Mouse (Mus musculus): Measurements from ENCODE around the gene Msh2. TPM values are rescaled to one million over a fixed set of nuclear protein-coding genes. Genes with fewer than 3 reads are reported as not detected.

Msh2 gene
- total and polyA plus RNA-seq, 2 experiments from 2014 or later = 29.7 to 47.1 TPM

DNA sequence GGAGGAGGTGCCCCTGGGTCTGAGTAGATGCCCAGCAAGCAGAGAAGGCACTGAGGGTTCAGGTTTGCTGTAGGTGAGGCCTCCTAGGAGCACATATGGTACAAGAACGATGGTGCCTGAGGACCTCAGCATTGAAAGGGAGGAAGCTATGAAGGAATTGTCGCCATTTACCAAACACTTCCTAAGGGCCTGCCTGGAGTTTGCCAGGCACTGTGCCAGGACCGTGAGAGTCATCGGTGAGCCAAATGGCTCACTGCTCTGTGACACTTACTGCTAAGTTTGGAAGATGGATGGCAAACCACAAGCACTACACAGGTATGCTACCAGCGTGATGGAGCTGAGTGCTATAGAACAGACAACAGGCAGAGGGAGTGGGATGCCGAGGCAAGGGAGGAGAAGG, 94.8 kb downstream of the Msh2 start:
- no peak for TF ChIP-seq CTCF (IDR thresholded peaks at IDR 0.05)
- ATAC-seq (ENCODE audit: low FRiP score) (no peak), DNase-seq (ENCODE audit: low spot score) (no peak)
- H3K36me3 ChIP-seq (ENCODE audit: insufficient read depth, low read length) = no peaks in the 10 kb centered on the region
- no peaks in the 10 kb centered on the region for H3K27me3 ChIP-seq (ENCODE audit: insufficient read depth, low read length)
- no peak overlapping the region for H3K4me3 ChIP-seq (ENCODE audit: low read depth, low read length)
- H3K9ac ChIP-seq (replicated peaks; ENCODE audit: low read length, poor library complexity, severe bottlenecking) = no peak overlapping the region
- WGBS = 89% methylated on average over 6 of the region's 6 CpGs
- H3K9me3 ChIP-seq (ENCODE audit: low read length) = no peaks in the 10 kb centered on the region
- no peak overlapping the region for H3K4me2 ChIP-seq (ENCODE audit: low read depth, low read length, poor library complexity, severe bottlenecking)
- no peak overlapping the region for H3K27ac ChIP-seq (ENCODE audit: low read depth, low read length)
- no peaks in the 10 kb centered on the region for H3K4me1 ChIP-seq (ENCODE audit: insufficient read depth, low read length)

DNA sequence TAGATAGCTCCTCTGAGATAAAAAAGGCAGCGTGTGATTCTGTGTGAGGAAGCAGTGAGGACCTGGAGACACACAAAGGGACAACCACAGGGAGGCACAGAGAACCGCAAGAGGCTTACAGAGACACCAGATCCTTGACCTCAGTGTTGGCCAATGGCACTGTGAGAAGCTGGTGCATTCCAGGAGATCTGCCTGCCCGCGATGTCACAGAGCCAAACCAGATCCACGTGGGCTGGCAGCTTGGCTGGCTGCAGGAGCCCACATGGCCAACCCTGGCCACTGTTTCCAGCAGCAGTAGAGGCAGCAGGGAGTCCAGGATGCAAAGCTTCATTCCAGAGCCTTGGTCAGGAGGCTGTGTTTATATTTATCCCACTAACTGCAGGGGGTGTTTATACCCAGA, 98.6 kb downstream of the Msh2 start:
- no peak overlapping the region for H3K9ac ChIP-seq (replicated peaks; ENCODE audit: low read length, poor library complexity, severe bottlenecking)
- H3K4me2 ChIP-seq (ENCODE audit: low read depth, low read length, poor library complexity, severe bottlenecking) = no peak overlapping the region
- TF ChIP-seq CTCF (IDR thresholded peaks at IDR 0.05) = no peak
- no peaks in the 10 kb centered on the region for H3K9me3 ChIP-seq (ENCODE audit: low read length)
- ATAC-seq (ENCODE audit: low FRiP score) (no peak), DNase-seq (ENCODE audit: low spot score) (peak; percentile 50)
- H3K4me3 ChIP-seq (ENCODE audit: low read depth, low read length) = no peak overlapping the region
- WGBS = 52% methylated on average over 5 of the region's 5 CpGs
- no peaks in the 10 kb centered on the region for H3K27me3 ChIP-seq (ENCODE audit: insufficient read depth, low read length)
- no peaks in the 10 kb centered on the region for H3K36me3 ChIP-seq (ENCODE audit: insufficient read depth, low read length)
- no peak overlapping the region for H3K27ac ChIP-seq (ENCODE audit: low read depth, low read length)
- no peaks in the 10 kb centered on the region for H3K4me1 ChIP-seq (ENCODE audit: insufficient read depth, low read length)

GRCm38 (mm10) chr17:87773175-87773574, 101.0 kb downstream of the Msh2 start:
- 78% methylated on average over 3 of the region's 3 CpGs for WGBS
- ATAC-seq (ENCODE audit: low FRiP score) (no peak), DNase-seq (ENCODE audit: low spot score) (no peak)
- H3K4me3 ChIP-seq (ENCODE audit: low read depth, low read length) = no peak overlapping the region
- H3K27me3 ChIP-seq (ENCODE audit: insufficient read depth, low read length) = no peaks in the 10 kb centered on the region
- H3K4me1 ChIP-seq (ENCODE audit: insufficient read depth, low read length) = no peaks in the 10 kb centered on the region
- no peak overlapping the region for H3K27ac ChIP-seq (ENCODE audit: low read depth, low read length)
- no peak overlapping the region for H3K4me2 ChIP-seq (ENCODE audit: low read depth, low read length, poor library complexity, severe bottlenecking)
- no peaks in the 10 kb centered on the region for H3K36me3 ChIP-seq (ENCODE audit: insufficient read depth, low read length)
- H3K9me3 ChIP-seq (ENCODE audit: low read length) = no peaks in the 10 kb centered on the region
- TF ChIP-seq CTCF (IDR thresholded peaks at IDR 0.05) = peak; percentile 56
- no peak overlapping the region for H3K9ac ChIP-seq (replicated peaks; ENCODE audit: low read length, poor library complexity, severe bottlenecking)

Other genes with a start within 250 kb of the Msh2 start
- gene Stpg4, start 244.6 kb upstream of the Msh2 start, total RNA-seq (2014; rRNA removed) = not detected in 2 replicates
- 0.27 and 0.28 TPM in 2 replicates for gene Stpg4, start 244.6 kb upstream of the Msh2 start, polyA plus RNA-seq (2015; fragmentation: Nextera tagmentation; extraction: Ambion mirVana)
- 1,303 and 1,380 TPM in 2 replicates for gene Calm2, start 225.4 kb upstream of the Msh2 start, total RNA-seq (2014; rRNA removed)
- gene Calm2, start 225.4 kb upstream of the Msh2 start, polyA plus RNA-seq (2015; fragmentation: Nextera tagmentation; extraction: Ambion mirVana) = 3,238 and 3,263 TPM in 2 replicates
- gene Epcam, start 36.4 kb upstream of the Msh2 start, total RNA-seq (2014; rRNA removed) = 2.3 and 3.1 TPM in 2 replicates
- 4.7 and 5.2 TPM in 2 replicates for gene Epcam, start 36.4 kb upstream of the Msh2 start, polyA plus RNA-seq (2015; fragmentation: Nextera tagmentation; extraction: Ambion mirVana)
- 5.1 and 7.3 TPM in 2 replicates for gene Kcnk12, start 125.7 kb downstream of the Msh2 start, total RNA-seq (2014; rRNA removed)
- 1.9 and 2.3 TPM in 2 replicates for gene Kcnk12, start 125.7 kb downstream of the Msh2 start, polyA plus RNA-seq (2015; fragmentation: Nextera tagmentation; extraction: Ambion mirVana)
- gene Rpl36-ps4, start 248.6 kb downstream of the Msh2 start, total RNA-seq (2014; rRNA removed) = not detected in 2 replicates
- gene Rpl36-ps4, start 248.6 kb downstream of the Msh2 start, polyA plus RNA-seq (2015; fragmentation: Nextera tagmentation; extraction: Ambion mirVana) = not detected in 2 replicates